11 mouse cellular contexts compared by ENCODE assay signal in genomic region chr19:30843637-30844036, GRCm38 (mm10).
DNase-seq lines count a peak whose midpoint lies in the region; ATAC-seq lines count a peak whose summit lies in the region.
"Had no signal": no experiment of that assay in that cellular context is flagged by ENCODE, and none has a peak within 500 bp of the region (broad histone marks: within the 10 kb centered on the region; RNA-seq: fewer than 3 reads in every experiment).

No protein-coding gene starts in this region.

- H3K9me3 ChIP-seq in midbrain, embryonic 11.5 days (ENCODE audit: control insufficient read depth, low read length) = no peaks in the 10 kb centered on the region
- no peaks in the 10 kb centered on the region for H3K9me3 ChIP-seq in midbrain, embryonic 10.5 days (replicated peaks)
- no peaks in the 10 kb centered on the region for H3K9me3 ChIP-seq in hindbrain, embryonic 10.5 days
- H3K9me3 ChIP-seq in midbrain, embryonic 13.5 days = no peaks in the 10 kb centered on the region

- WGBS in midbrain, embryonic 11.5 days = 79% methylated on average over 4 of the region's 4 CpGs
- WGBS in midbrain, embryonic 10.5 days = 85% methylated on average over 4 of the region's 4 CpGs
- 81% methylated on average over 4 of the region's 4 CpGs for WGBS in hindbrain, embryonic 10.5 days
- WGBS in midbrain, embryonic 13.5 days = 71% methylated on average over 4 of the region's 4 CpGs

- no peak overlapping the region for H3K4me2 ChIP-seq in midbrain, embryonic 11.5 days
- no peak overlapping the region for H3K4me2 ChIP-seq in midbrain, embryonic 13.5 days (replicated peaks)

- H3K4me3 ChIP-seq in midbrain, embryonic 11.5 days (ENCODE audit: low read depth, low read length) = no peak overlapping the region
- no peak overlapping the region for H3K4me3 ChIP-seq in midbrain, embryonic 10.5 days
- H3K4me3 ChIP-seq in hindbrain, embryonic 10.5 days = no peak overlapping the region
- H3K4me3 ChIP-seq in midbrain, embryonic 13.5 days (replicated peaks) = no peak overlapping the region
- H3K4me3 ChIP-seq: layer of hippocampus, adult 2 months had no signal

- H3K4me1 ChIP-seq in midbrain, embryonic 11.5 days (ENCODE audit: control insufficient read depth, insufficient read depth, low read length) = no peaks in the 10 kb centered on the region
- H3K4me1 ChIP-seq in midbrain, embryonic 10.5 days = peaks cover 9% of the 10 kb centered on the region; the same call in 1 of the 2 replicates
- peaks cover 3% of the 10 kb centered on the region; the same call in 1 of the 2 replicates for H3K4me1 ChIP-seq in hindbrain, embryonic 10.5 days (replicated peaks)
- no peaks in the 10 kb centered on the region for H3K4me1 ChIP-seq in midbrain, embryonic 13.5 days (replicated peaks)

- DNase-seq in midbrain, embryonic 11.5 days (ENCODE audit: low spot score, missing footprints) = no peak
- DNase-seq in midbrain, embryonic 10.5 days (ENCODE audit: low spot score) = no peak
- no peak for DNase-seq in hindbrain, embryonic 10.5 days (ENCODE audit: low spot score)
- no peak for DNase-seq in adipocyte (ENCODE audit: low spot score)
- DNase-seq in heart, postnatal 36 days = no peak
- DNase-seq: adrenal gland, postnatal 36 days; thymus, adult 2 months had no signal

- peak; percentile 66; the same call in 1 of the 2 replicates for ATAC-seq in midbrain, embryonic 11.5 days (ENCODE audit: low FRiP score)
- peak; percentile 74 for ATAC-seq in midbrain, embryonic 13.5 days
- ATAC-seq in megakaryocyte progenitor cell, adult 5-6 weeks (replicated peaks; ENCODE audit: poor library complexity) = no peak
- ATAC-seq: CD4-positive, CD25-positive, alpha-beta regulatory T cell, adult 4 months had no signal

- intact Hi-C loops in heart, postnatal 36 days (cut with DNase I) = loop anchor here (2.0 to 10.0 kb wide), 4 partner anchors 181 to 913 kb away; partner anchors contain the start of gene Cstf2t

- H3K36me3 ChIP-seq in midbrain, embryonic 11.5 days (ENCODE audit: control insufficient read depth, insufficient read depth, low read length) = no peaks in the 10 kb centered on the region
- no peaks in the 10 kb centered on the region for H3K36me3 ChIP-seq in midbrain, embryonic 10.5 days
- H3K36me3 ChIP-seq in hindbrain, embryonic 10.5 days = no peaks in the 10 kb centered on the region
- H3K36me3 ChIP-seq in midbrain, embryonic 13.5 days = no peaks in the 10 kb centered on the region

- no peak overlapping the region for H3K9ac ChIP-seq in midbrain, embryonic 11.5 days (ENCODE audit: low read length)
- no peak overlapping the region for H3K9ac ChIP-seq in midbrain, embryonic 13.5 days (replicated peaks)

- peaks cover 2% of the 10 kb centered on the region; the same call in 1 of the 2 replicates for H3K27me3 ChIP-seq in midbrain, embryonic 11.5 days (ENCODE audit: control insufficient read depth, insufficient read depth, low read length)
- H3K27me3 ChIP-seq in midbrain, embryonic 10.5 days (ENCODE audit: low read depth, poor library complexity, severe bottlenecking) = no peaks in the 10 kb centered on the region
- H3K27me3 ChIP-seq in hindbrain, embryonic 10.5 days (ENCODE audit: insufficient read depth, poor library complexity, severe bottlenecking) = no peaks in the 10 kb centered on the region
- H3K27me3 ChIP-seq in midbrain, embryonic 13.5 days = no peaks in the 10 kb centered on the region

- H3K27ac ChIP-seq in midbrain, embryonic 11.5 days (ENCODE audit: low read depth, low read length) = no peak overlapping the region
- H3K27ac ChIP-seq in midbrain, embryonic 10.5 days (replicated peaks) = no peak overlapping the region
- H3K27ac ChIP-seq in hindbrain, embryonic 10.5 days = peak overlapping the region; percentile 35; the same call in 1 of the 2 replicates
- H3K27ac ChIP-seq in midbrain, embryonic 13.5 days = peak overlapping the region; percentile 44; the same call in 1 of the 2 replicates

Comparison
In these comparisons a context has a peak if more than half of its experiments do, and no peak if none do; other contexts are left out.
1. H3K27ac ChIP-seq: peak in hindbrain, embryonic 10.5 days (single experiment) and midbrain, embryonic 13.5 days (single experiment); none in midbrain, embryonic 11.5 days (single experiment) and midbrain, embryonic 10.5 days (single experiment).